Mouse (Mus musculus) spleen, embryonic (tissue): Measurements from ENCODE around the gene Rrp1b.
"Not testable (repeated sequence)": the region's sequence is repeated elsewhere in the genome, so short reads cannot be mapped to it uniquely, and the experiment has no call there.

Source experiments
- CTCF ChIA-PET: fragments of 350-600 bp; sonication (Branson Sonifier 250); formaldehyde crosslinking; loops from one replicate; lab custom pipeline; 2022; lab: Charles Lee

The Rrp1b gene

GRCm38 (mm10) chr17:32028301-32028700, 7.6 kb upstream of the Rrp1b start:
- CTCF ChIA-PET: no interaction called here

DNA sequence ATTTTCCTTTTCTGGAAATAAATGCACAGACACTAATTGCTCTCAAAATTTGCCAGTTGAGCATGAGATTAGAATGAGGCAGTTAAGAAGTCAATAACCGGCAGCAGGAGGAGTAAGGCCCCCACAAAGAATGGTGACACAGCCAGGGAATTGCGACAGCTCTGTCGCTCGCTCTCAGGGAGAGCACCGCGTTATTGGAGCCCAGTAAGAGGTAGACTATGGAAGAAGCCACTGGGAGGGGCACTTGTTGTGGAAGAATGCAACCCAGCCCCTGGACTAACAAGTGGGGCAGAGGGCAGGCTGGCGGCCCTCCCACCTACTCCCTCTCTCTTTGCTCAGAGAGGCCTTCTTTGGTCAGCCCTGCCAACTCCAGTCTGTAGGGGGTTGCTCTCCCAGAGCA, 4.2 kb upstream of the Rrp1b start:
- CTCF ChIA-PET: no interaction called here

GRCm38 (mm10) chr17:32034322-32034721, 1.6 kb upstream of the Rrp1b start:
- CTCF ChIA-PET: interaction anchor here (0.7 kb wide), 1 partner anchor 128 kb away, joined by 3 read pairs; no protein-coding TSS in a partner anchor

- CTCF ChIA-PET: interaction anchor here (1.1 kb wide), 1 partner anchor 194 kb away, joined by 5 read pairs; no protein-coding TSS in a partner anchor
Measured at GRCm38 (mm10) chr17:32036509-32037438, 874 bp downstream of the Rrp1b start.

DNA sequence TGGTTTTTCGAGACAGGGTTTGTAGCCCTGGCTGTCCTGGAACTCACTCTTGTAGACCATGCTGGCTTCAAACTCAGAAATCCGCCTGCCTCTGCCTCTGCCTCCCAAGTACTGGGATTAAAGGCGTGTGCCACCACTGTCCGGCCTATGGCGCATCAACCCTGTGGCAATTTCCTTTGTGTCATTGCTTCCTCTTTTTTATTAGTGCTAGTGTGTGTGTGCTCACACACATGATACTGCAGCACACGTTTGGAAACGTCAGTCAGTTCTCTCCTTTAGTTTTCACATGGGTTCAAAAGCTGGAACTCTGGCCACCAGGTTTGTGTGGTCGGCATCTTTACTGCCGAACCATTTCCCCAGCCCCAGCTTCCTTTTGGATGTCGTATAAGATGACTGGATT, 4.4 kb downstream of the Rrp1b start:
- CTCF ChIA-PET: no interaction called here

GRCm38 (mm10) chr17:32046541-32046940, 10.6 kb downstream of the Rrp1b start:
- CTCF ChIA-PET: no interaction called here

- CTCF ChIA-PET: no interaction called here
Measured at GRCm38 (mm10) chr17:32048351-32048750, 12.5 kb downstream of the Rrp1b start.

- CTCF ChIA-PET: no interaction called here
Measured at GRCm38 (mm10) chr17:32049914-32050313, 14.0 kb downstream of the Rrp1b start.

DNA sequence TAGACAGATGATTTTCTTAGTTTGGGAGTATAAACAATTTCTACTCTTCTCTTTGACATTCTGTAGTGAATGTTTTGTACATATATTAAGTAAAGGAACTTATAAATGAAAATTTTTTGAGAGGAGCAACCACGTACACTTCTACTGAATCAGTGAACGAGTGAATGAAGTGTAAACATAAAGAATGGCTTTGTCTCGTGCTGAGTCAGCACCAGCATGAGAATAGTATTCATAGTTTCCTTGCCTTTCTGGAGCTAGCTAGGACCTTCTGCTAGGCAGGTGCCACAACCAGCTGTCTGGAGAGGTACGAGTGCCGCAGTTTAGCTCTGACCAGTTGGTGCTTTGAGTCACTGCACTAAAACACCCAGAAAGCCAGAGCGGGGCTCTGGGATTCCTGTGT, 14.7 kb downstream of the Rrp1b start:
- CTCF ChIA-PET: no interaction called here

DNA sequence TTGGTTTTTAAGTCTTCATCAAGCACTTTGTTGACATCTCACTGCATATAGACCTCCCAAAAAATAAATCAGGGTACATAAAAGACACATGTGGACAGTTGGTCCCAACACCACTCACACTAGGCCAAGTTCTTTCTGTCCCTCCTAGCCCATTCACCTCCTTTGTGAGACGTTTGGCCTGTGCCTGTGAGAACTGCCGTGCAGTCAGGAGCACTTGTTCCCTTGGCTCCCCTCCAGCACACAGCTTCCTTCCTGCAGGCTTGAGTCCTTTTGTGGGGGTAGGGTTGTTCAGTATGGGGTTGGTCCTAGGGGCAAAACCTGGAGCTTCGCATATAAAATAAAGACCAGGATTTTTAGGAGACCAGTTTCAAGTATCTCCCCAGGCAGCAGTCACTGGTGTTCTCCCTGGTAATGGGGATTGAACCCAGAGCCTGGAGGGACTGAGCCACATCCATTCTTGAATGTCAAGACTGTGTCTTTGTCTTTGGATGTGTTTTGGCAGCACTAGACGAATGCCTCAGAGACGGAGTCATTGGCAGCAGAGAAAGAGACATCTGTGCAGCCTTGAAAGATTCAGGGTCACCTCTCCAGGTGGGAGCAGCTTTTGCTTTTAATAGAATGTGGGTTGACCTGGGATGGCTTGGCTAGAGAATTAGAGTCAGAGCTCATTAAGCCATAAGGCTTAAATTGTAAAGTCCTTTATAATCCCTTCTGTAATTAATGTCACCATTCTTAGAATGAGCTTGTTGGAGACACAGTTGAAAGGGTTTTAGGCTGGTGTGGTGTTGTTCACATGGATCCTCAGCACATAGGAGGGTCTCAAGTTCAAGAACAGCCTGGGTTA, 16.6 kb downstream of the Rrp1b start:
- CTCF ChIA-PET: no interaction called here

GRCm38 (mm10) chr17:32053677-32054076, 17.8 kb downstream of the Rrp1b start:
- CTCF ChIA-PET: no interaction called here

- CTCF ChIA-PET: no interaction called here
Measured at GRCm38 (mm10) chr17:32057843-32058242, 21.9 kb downstream of the Rrp1b start.

- CTCF ChIA-PET: no interaction called here
Measured at GRCm38 (mm10) chr17:32059084-32059483, 23.2 kb downstream of the Rrp1b start.

GRCm38 (mm10) chr17:32061219-32061618, 25.3 kb downstream of the Rrp1b start:
- CTCF ChIA-PET: no interaction called here

GRCm38 (mm10) chr17:32063654-32064053, 27.8 kb downstream of the Rrp1b start:
- CTCF ChIA-PET: no interaction called here

DNA sequence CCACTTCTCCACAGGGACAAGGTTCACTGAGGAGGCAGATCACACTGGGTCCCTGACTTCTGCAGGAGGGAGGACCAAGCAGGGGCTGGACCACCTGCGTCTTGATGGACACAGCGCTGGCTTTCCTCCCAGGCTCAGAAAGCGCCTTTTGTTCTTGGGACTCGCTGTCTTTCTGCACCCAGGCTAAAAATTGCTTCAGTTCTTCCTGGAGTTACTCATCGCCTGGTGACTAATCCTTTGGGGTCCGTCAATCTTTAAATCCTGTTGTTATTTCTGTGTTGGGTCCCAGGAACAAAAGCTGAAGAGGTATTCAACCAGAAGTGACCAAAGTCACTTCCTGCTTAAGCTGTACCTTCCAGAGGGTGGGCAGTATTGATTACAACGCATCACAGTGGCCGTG, 28.9 kb downstream of the Rrp1b start:
- CTCF ChIA-PET: not testable (repeated sequence)

GRCm38 (mm10) chr17:32067541-32067940, 31.6 kb downstream of the Rrp1b start:
- CTCF ChIA-PET: no interaction called here

GRCm38 (mm10) chr17:32068381-32068780, 32.5 kb downstream of the Rrp1b start:
- CTCF ChIA-PET: no interaction called here

- CTCF ChIA-PET: no interaction called here
Measured at GRCm38 (mm10) chr17:32068810-32069209, 32.9 kb downstream of the Rrp1b start.

GRCm38 (mm10) chr17:32073359-32073758, 37.5 kb downstream of the Rrp1b start:
- CTCF ChIA-PET: no interaction called here

- CTCF ChIA-PET: interaction anchor here (0.6 to 0.7 kb wide), 2 partner anchors 357 to 381 kb away, joined by 3 to 5 read pairs; no protein-coding TSS in a partner anchor
Measured at GRCm38 (mm10) chr17:32074658-32075057, 38.8 kb downstream of the Rrp1b start.

DNA sequence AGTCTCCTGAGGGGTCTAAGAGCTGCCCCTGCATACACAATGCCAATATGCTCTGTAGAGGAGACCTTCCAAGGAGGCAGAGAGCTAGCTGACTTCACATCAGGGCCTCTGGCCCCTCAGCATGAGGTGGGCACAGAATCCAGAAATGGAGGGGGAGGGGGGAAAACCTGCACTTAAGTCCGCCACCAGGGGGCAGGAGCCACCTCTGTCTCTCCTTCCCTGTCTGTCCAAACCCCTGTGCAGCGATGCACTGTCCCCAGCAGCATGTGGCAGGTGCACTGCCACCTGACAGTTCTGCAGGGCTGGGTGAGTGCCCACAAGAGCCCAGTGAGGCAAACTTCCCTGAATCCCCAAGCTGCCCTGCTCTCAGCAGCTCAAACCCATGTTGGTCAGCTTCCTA, 39.3 kb downstream of the Rrp1b start:
- CTCF ChIA-PET: interaction anchor here (0.6 to 0.7 kb wide), 3 partner anchors 46 to 357 kb away, joined by 3 to 7 read pairs (median 3); no protein-coding TSS in a partner anchor
